Mouse (Mus musculus): ENCODE data around the gene Vegfa. TPM values are rescaled to one million over a fixed set of nuclear protein-coding genes. Genes with fewer than 3 reads are reported as not detected.

Gene Vegfa
- polyA plus RNA-seq, 1 experiment from 2014 or later, result 5.5 TPM

DNA sequence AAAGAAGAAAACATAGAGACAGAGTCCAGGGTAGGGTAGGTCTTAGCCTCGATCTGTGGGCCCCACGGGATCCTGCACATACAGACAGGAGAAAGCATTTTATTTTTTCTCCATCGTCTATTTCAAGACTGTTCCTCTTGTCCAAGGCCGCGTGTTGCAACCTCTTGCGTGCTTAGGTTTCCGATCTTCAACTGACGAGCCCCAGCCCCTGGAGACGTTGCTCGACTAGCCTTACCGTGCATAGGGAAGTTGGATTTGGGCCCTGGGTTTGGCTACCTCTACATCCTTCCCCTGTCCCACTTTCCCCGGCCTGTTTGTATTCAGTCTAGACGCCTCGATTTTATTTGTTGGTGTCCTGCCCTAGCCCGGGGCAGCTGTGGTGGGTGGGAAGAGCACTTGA, 18.6 kb downstream of the Vegfa start:
- H3K27ac ChIP-seq, result no peak overlapping the region
- H3K27me3 ChIP-seq, result no peaks in the 10 kb centered on the region
- H3K9me3 ChIP-seq, result no peaks in the 10 kb centered on the region
- H3K4me2 ChIP-seq, result no peak overlapping the region
- WGBS, result 85% methylated on average over 15 of the region's 15 CpGs
- H3K4me3 ChIP-seq, result no peak overlapping the region
- H3K4me1 ChIP-seq, result no peaks in the 10 kb centered on the region
- H3K9ac ChIP-seq, result no peak overlapping the region
- H3K36me3 ChIP-seq, result peaks cover 33% of the 10 kb centered on the region
- ATAC-seq (ENCODE audit: insufficient number of reproducible peaks, insufficient read depth, low FRiP score, low TSS enrichment, low read depth), result no peak

DNA sequence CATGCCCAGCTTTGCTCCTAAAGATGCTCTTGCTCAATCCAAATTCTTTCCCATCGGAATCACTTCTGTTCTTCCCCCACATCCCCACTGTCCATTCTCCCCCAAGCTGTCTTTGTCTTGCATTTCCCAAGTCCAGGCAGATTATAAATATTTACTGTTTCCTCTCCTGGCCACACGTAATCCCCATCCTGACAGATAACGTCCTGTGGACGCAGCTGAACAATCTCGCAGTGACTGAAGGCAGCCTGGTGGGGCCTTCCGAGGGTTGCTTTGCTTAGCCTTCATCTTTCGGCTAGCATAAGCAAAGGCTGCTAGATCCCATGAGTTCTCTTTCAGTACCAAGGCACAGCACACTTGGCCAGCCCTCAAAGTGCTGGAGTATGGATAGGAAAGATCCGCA, 20.0 kb downstream of the Vegfa start:
- WGBS, result 83% methylated on average over 8 of the region's 8 CpGs
- Histone ChIP-seq H3K4me3 (no peak overlapping the region), H3K4me1 (no peaks in the 10 kb centered on the region), H3K27ac (no peak overlapping the region), H3K4me2 (no peak overlapping the region), H3K36me3 (peaks cover 20% of the 10 kb centered on the region), H3K9ac (no peak overlapping the region), H3K27me3 (no peaks in the 10 kb centered on the region), H3K9me3 (no peaks in the 10 kb centered on the region)
- ATAC-seq (ENCODE audit: insufficient number of reproducible peaks, insufficient read depth, low FRiP score, low TSS enrichment, low read depth), result no peak

DNA sequence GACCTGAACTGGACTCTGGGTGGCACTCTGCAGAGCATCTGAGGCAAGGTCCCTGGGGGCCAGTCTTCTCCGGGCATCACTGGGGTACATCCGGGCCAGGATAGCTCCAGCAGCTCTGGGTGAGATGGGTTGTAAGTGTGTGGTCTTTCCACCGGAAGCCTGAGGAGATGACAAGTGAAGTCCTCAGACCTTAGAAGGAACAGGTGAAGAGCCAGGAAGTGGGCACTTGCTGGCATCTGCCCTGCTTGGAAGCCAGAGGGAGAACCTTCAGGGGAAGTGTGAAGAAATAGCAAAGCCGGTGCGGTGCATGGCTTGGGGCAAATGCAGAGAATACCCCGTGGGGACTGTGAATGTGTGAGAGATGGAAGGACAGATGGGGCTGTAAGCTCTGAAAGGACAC, 21.7 kb downstream of the Vegfa start:
- H3K4me1 ChIP-seq, result no peaks in the 10 kb centered on the region
- H3K36me3 ChIP-seq, result peaks cover 7% of the 10 kb centered on the region
- ATAC-seq (ENCODE audit: insufficient number of reproducible peaks, insufficient read depth, low FRiP score, low TSS enrichment, low read depth), result no peak
- no peaks in the 10 kb centered on the region for H3K27me3 ChIP-seq
- no peak overlapping the region for H3K27ac ChIP-seq
- WGBS, result 90% methylated on average over 6 of the region's 6 CpGs
- H3K9me3 ChIP-seq, result no peaks in the 10 kb centered on the region
- no peak overlapping the region for H3K9ac ChIP-seq
- H3K4me2 ChIP-seq, result no peak overlapping the region
- no peak overlapping the region for H3K4me3 ChIP-seq

DNA sequence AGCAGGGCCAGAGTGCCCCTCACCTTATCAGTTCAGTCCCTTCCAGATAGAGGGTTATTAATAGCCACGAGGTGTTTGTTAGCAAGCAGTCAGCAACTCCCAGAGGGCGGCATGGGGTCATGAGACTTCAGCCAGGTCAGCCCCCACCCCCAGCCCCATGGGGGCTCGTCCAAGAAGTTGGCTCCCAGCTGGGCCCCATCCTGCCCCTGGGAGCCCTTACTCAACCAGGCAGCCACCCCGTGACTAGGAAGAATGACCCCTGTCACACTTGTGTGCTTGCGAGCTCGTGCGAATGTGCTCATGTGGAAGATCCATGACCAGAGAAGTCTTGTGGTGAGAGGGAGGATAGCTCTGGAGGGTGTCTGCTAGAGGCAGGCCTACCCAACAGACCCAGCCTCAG, 23.0 kb downstream of the Vegfa start:
- ATAC-seq (ENCODE audit: insufficient number of reproducible peaks, insufficient read depth, low FRiP score, low TSS enrichment, low read depth), result no peak

DNA sequence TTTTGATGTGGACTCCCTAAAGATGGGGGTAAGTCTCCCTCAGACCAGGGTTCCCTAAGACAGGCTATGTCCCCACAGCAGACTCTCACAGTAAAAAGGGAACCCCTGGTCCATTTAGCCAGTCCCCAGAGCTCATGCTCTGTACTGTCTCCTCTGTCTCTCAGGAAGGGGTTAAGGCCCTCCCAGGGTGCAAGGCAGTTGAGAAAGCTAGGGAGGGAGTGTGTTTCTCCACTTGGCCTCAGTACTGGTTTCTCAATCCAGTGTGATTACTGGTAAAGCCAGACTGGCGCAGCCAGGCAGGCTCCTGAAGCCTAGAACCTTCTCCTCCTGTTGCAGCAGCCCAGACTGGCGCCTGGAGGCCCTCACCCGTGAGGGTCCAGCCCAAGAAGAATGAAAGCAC, 26.7 kb downstream of the Vegfa start:
- H3K27me3 ChIP-seq, result no peaks in the 10 kb centered on the region
- no peaks in the 10 kb centered on the region for H3K4me1 ChIP-seq
- WGBS, result 63% methylated on average over 3 of the region's 3 CpGs
- no peak overlapping the region for H3K4me3 ChIP-seq
- no peak overlapping the region for H3K9ac ChIP-seq
- H3K27ac ChIP-seq, result no peak overlapping the region
- no peaks in the 10 kb centered on the region for H3K36me3 ChIP-seq
- H3K4me2 ChIP-seq, result no peak overlapping the region
- no peak for ATAC-seq (ENCODE audit: insufficient number of reproducible peaks, insufficient read depth, low FRiP score, low TSS enrichment, low read depth)
- no peaks in the 10 kb centered on the region for H3K9me3 ChIP-seq

More for the DNA sequence above, 23.0 kb downstream of the Vegfa start:
- no peaks in the 10 kb centered on the region for H3K27me3 ChIP-seq
- H3K9me3 ChIP-seq, result no peaks in the 10 kb centered on the region
- H3K4me3 ChIP-seq, result no peak overlapping the region
- H3K9ac ChIP-seq, result no peak overlapping the region
- H3K36me3 ChIP-seq, result no peaks in the 10 kb centered on the region
- H3K4me1 ChIP-seq, result no peaks in the 10 kb centered on the region
- no peak overlapping the region for H3K27ac ChIP-seq
- no peak overlapping the region for H3K4me2 ChIP-seq
- WGBS, result 60% methylated on average over 7 of the region's 7 CpGs

DNA sequence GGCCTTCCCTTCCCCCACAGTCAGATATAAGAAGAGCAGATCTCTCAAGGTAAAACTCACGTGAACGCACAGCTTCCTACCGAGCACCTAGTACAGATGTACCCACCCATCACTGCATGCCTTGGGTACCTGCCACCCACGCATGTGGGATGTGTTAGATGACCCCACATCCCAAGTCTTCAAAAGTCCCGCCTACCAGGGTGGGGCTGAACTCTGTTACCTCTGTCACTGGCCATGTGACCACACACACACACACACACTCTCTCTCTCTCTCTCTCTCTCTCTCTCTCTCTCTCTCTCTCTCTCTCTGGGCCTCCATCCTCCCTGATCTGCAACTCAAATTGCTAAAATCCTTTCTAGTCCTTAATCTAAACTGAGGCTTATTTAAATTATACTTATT, 27.7 kb downstream of the Vegfa start:
- 76% methylated on average over 5 of the region's 5 CpGs for WGBS
- Histone ChIP-seq H3K9me3 (no peaks in the 10 kb centered on the region), H3K4me1 (peaks cover under 1% of the 10 kb centered on the region; the same call in 1 of the 2 replicates), H3K36me3 (no peaks in the 10 kb centered on the region), H3K27ac (no peak overlapping the region), H3K4me2 (no peak overlapping the region), H3K27me3 (no peaks in the 10 kb centered on the region), H3K9ac (no peak overlapping the region), H3K4me3 (no peak overlapping the region)
- no peak for ATAC-seq (ENCODE audit: insufficient number of reproducible peaks, insufficient read depth, low FRiP score, low TSS enrichment, low read depth)

DNA sequence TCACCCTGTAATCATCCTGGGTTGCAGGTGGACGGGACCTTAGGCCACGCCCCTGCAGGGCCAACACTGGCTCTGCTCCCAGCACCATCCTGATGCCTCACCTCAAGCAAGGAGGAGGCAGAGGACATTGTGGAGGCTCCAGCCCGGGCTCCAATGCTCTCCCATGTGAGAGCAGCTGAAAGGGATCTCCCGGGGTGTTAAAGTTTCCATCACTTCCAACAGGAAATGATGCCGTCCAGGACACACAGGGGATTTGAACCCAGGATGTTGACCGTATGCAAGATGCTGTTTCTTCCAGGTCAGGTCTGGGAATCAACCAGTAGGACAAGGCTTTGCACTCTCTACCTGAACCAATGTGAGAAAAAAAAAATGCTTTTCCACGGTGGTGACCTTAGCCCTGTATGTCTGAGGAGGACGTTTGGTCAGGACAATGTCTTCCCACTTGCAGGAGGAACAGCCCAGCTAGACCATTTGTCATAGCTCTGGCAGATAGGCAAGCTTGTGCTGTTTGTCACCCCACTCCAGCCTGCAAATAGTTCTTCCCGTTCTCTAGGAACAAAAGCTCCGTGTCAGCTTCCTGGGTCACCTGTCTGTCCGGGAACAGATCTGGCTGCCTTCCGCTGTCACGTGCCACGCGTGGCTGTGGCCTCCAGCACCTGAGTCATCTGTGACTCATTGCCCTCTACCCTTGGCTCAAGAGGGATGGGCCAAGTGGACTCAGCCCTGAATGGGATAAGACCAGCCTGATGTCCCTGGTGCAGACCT, 28.3 kb downstream of the Vegfa start:
- Histone ChIP-seq H3K4me3 (no peak overlapping the region), H3K9me3 (no peaks in the 10 kb centered on the region), H3K4me2 (no peak overlapping the region), H3K4me1 (peaks cover 3% of the 10 kb centered on the region; the same call in 1 of the 2 replicates), H3K27me3 (no peaks in the 10 kb centered on the region), H3K36me3 (no peaks in the 10 kb centered on the region), H3K9ac (no peak overlapping the region), H3K27ac (no peak overlapping the region)
- ATAC-seq (ENCODE audit: insufficient number of reproducible peaks, insufficient read depth, low FRiP score, low TSS enrichment, low read depth), result no peak
- 73% methylated on average over 15 of the region's 15 CpGs for WGBS

DNA sequence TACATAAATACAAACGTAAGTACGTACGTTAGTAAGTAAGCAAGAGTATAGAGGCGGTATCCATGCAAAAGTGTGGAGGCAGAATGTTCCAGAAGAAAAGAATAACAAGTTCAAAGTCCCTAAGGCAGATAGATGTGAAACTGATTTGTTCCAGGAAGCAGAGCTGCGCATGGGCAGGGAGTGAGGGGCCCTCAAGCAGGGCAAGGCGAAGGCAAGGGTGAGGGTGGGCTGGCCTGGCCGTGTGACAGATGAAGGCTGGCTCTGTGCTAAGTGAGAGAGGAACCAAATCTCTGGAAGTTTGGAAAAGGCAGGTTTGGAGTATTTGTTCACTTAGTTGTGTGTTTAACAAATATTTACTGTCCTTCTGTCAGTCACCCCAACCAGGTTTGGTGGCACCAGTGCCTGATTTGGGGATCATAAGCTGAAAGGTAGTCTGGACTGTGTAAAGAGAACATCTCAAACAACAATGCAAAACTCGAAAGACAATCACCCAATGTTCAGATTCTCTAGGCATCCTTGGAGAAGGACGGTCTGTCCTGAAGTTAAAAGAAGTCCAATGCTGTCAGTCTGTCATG, 32.7 kb downstream of the Vegfa start:
- peaks cover 3% of the 10 kb centered on the region for H3K4me1 ChIP-seq
- no peaks in the 10 kb centered on the region for H3K36me3 ChIP-seq
- WGBS, result 68% methylated on average over 9 of the region's 9 CpGs
- no peak for ATAC-seq (ENCODE audit: insufficient number of reproducible peaks, insufficient read depth, low FRiP score, low TSS enrichment, low read depth)
- H3K4me3 ChIP-seq, result no peak overlapping the region
- H3K27me3 ChIP-seq, result no peaks in the 10 kb centered on the region
- no peaks in the 10 kb centered on the region for H3K9me3 ChIP-seq
- H3K27ac ChIP-seq, result no peak overlapping the region
- H3K9ac ChIP-seq, result no peak overlapping the region
- H3K4me2 ChIP-seq, result no peak overlapping the region

DNA sequence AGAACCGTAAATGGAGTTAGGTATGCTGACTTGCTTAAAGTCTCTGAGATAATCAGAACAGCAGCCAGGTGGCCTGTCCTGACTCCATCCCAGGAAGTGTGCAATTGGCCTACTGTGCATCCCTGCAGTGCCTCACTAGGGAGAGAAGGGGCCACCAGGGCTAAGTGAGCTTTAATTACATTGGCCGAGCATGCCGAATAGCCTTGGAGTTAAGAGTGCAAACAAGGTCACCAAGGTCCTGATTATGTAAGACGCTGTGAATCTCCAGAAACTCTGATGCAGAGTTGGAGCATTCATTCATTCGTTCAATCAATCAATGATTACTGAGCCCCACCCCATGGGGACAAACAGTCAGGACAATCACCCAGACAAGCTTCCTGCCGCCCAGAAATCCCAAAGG, 33.8 kb downstream of the Vegfa start:
- WGBS, result 34% methylated on average over 6 of the region's 6 CpGs
- Histone ChIP-seq H3K27me3 (no peaks in the 10 kb centered on the region), H3K4me2 (no peak overlapping the region), H3K27ac (no peak overlapping the region), H3K36me3 (no peaks in the 10 kb centered on the region), H3K4me3 (no peak overlapping the region), H3K9ac (no peak overlapping the region), H3K9me3 (no peaks in the 10 kb centered on the region), H3K4me1 (peaks cover 3% of the 10 kb centered on the region)
- ATAC-seq (ENCODE audit: insufficient number of reproducible peaks, insufficient read depth, low FRiP score, low TSS enrichment, low read depth), result no peak

DNA sequence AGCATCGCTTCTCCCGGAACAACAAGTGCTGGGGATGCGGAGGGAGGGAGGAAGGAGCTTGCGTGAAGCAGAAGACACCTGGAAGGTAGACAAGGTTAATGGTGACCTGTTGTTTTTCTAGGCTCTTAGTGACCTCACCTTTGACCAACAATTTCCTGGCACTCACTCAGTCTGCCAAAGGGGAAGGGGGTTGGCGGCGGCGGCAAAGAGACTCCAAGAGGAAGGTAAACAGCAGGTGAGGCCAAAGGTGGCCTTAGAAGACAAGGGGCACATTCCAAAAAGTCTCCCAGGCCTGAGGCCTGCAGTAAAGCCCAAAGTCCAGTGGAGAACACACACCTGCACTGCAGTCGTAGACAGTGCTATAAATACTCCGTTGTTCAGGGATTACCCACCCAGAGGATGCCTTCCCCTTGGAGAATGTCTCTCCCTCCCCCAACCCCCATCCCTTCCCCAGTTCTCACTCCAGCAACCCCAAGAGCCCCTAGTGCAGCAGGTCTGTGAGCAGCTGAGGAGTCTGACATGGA, 35.2 kb downstream of the Vegfa start:
- Histone ChIP-seq H3K9ac (no peak overlapping the region), H3K4me2 (no peak overlapping the region), H3K27me3 (no peaks in the 10 kb centered on the region), H3K9me3 (no peaks in the 10 kb centered on the region), H3K4me1 (peaks cover 3% of the 10 kb centered on the region), H3K4me3 (no peak overlapping the region), H3K27ac (no peak overlapping the region), H3K36me3 (no peaks in the 10 kb centered on the region)
- no peak for ATAC-seq (ENCODE audit: insufficient number of reproducible peaks, insufficient read depth, low FRiP score, low TSS enrichment, low read depth)
- 82% methylated on average over 9 of the region's 9 CpGs for WGBS

DNA sequence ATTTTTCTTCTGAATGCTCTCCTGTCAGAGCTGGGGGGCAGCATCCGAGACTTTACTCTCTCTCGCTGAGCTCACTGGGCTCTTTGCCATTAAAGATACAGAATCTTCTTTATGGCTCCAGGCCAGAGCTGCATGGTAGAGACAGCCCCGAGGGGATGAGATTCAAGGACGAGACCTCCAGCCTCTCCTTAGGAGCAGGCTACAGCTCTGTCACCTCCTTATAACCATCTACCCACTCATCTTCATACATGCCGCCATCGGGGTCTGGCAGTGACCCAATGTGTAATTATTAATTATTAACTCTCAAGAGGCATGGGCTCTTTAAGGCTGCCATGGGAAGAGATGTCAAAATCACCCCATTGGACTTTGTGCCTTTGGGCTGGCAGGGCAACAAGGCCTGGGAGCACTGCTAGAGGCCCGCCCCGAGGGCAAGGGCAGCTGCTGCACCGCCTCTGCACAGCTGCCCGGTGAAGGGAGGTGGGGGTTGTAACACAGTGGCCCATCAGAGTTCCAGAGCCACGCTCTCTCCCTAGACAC, 37.8 kb downstream of the Vegfa start:
- H3K27me3 ChIP-seq, result no peaks in the 10 kb centered on the region
- ATAC-seq (ENCODE audit: insufficient number of reproducible peaks, insufficient read depth, low FRiP score, low TSS enrichment, low read depth), result no peak
- H3K4me3 ChIP-seq, result no peak overlapping the region
- no peak overlapping the region for H3K9ac ChIP-seq
- H3K4me2 ChIP-seq, result no peak overlapping the region
- no peaks in the 10 kb centered on the region for H3K9me3 ChIP-seq
- no peak overlapping the region for H3K27ac ChIP-seq
- no peaks in the 10 kb centered on the region for H3K36me3 ChIP-seq
- H3K4me1 ChIP-seq, result peaks cover 2% of the 10 kb centered on the region
- 79% methylated on average over 11 of the region's 11 CpGs for WGBS

DNA sequence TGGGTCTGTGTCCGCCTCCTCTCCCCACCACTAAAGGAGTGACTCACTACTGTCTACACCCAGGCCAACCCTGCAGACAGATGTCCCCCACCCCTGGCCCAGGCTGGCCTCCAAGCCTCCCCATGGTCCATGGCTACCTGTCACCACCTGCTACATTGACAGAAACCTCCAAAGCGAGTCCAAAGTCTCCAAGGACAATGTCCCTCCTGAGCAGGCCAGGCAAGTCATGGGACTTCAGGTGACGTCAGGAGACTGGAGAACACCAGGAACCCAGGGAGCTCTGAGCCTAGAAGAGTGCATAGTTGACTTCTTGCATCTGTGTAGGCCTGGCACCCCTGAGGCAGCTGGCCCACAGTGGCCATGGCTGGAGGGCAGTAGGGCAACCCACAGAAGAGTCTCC, 45.3 kb downstream of the Vegfa start:
- H3K9ac ChIP-seq, result no peak overlapping the region
- H3K27me3 ChIP-seq, result no peaks in the 10 kb centered on the region
- no peak overlapping the region for H3K27ac ChIP-seq
- H3K9me3 ChIP-seq, result 0 out of 2 replicates have a peak, but pooled peaks cover 4% of the 10 kb centered on the region
- whole genome bisulfite sequencing, result 87% methylated on average over 3 of the region's 3 CpGs
- no peaks in the 10 kb centered on the region for H3K4me1 ChIP-seq
- no peaks in the 10 kb centered on the region for H3K36me3 ChIP-seq
- H3K4me2 ChIP-seq, result no peak overlapping the region
- ATAC-seq (ENCODE audit: insufficient number of reproducible peaks, insufficient read depth, low FRiP score, low TSS enrichment, low read depth), result no peak
- H3K4me3 ChIP-seq, result no peak overlapping the region

All from embryonic facial prominence, embryonic 13.5 days (tissue).